Mouse (Mus musculus) layer of hippocampus, adult 6 months (tissue): ENCODE data around the gene Defb41. TPM values are rescaled to one million over a fixed set of nuclear protein-coding genes. Genes with fewer than 3 reads are reported as not detected.

Source experiments
- long read RNA-seq, 2 experiments: library from polyadenylated mRNA; unstranded; transcript quantifications; one replicate each; pipeline ENCODE4 v2.0.0; 2019 to 2020
- polyA plus RNA-seq: library from polyadenylated mRNA; unstranded; fragments of <200 nt; fragmentation: Nextera tagmentation; gene quantifications from 2 replicates; pipeline ENCODE4 v1.2.3, GENCODE M21; 2021

Defb41 gene
- polyA plus RNA-seq = not detected in 2 replicates
- long read RNA-seq, experiment 1 = 0 reads
- long read RNA-seq, experiment 2 = 0 reads

GRCm38 (mm10) chr1:18265038-18265437 lies at the start of gene Defb41:
Defb41 (minus strand) TSS chr1:18265138.

GRCm38 (mm10) chr1:18237343-18237742 lies 27.6 kb downstream of the Defb41 start, which contains the start of gene Defb18:
Defb18 (minus strand) TSS chr1:18237443.

Other genes starting within 250 kb of the Defb41 start
- gene Crisp4, start 119.2 kb downstream of the Defb41 start, polyA plus RNA-seq = not detected in 2 replicates
- gene Defb18, start 27.7 kb downstream of the Defb41 start, polyA plus RNA-seq = not detected in 2 replicates